ENCODE assay signal across 26 mouse cellular contexts in genomic region chr5:101832042-101832441, GRCm38 (mm10).
DNase-seq lines count a peak whose midpoint lies in the region; TF ChIP-seq lines count a peak whose summit lies in the region.
"Had no signal": no experiment of that assay in that cellular context is flagged by ENCODE, and none has a peak within 500 bp of the region (broad histone marks: within the 10 kb centered on the region; RNA-seq: fewer than 3 reads in every experiment).

No protein-coding gene starts in this region.

- H3K27me3 ChIP-seq in cerebellum, adult 2 months (ENCODE audit: control insufficient read depth, insufficient read depth, low read length): no peaks in the 10 kb centered on the region
- H3K27me3 ChIP-seq: forebrain, embryonic 15.5 days; heart, embryonic 12.5 days; heart, embryonic 15.5 days had no signal

- no peak overlapping the region for H3K4me3 ChIP-seq in cerebellum, adult 2 months (replicated peaks; ENCODE audit: insufficient read depth, low read depth, low read length)
- no peak overlapping the region for H3K4me3 ChIP-seq in gastrocnemius, adult 2 months
- H3K4me3 ChIP-seq: embryonic facial prominence, embryonic 10.5 days; embryonic facial prominence, embryonic 13.5 days; erythroblast, embryonic 14.5 days; forebrain, embryonic 12.5 days; forebrain, embryonic 15.5 days; heart, embryonic 12.5 days; heart, embryonic 15.5 days; hindbrain, embryonic 10.5 days had no signal

- H3K4me1 ChIP-seq in cerebellum, adult 2 months (ENCODE audit: control insufficient read depth, insufficient read depth, low read length): peaks cover 23% of the 10 kb centered on the region
- H3K4me1 ChIP-seq: forebrain, embryonic 15.5 days had no signal

- TF ChIP-seq CTCF in cerebellum, adult 2 months (IDR thresholded peaks at IDR 0.05; ENCODE audit: borderline replicate concordance, insufficient read depth, low read depth, low read length): no peak
- TF ChIP-seq CTCF in gastrocnemius, adult 2 months (IDR thresholded peaks at IDR 0.05): no peak

- DNase-seq in cerebellum, adult 11 months: peak; percentile 31
- DNase-seq in cerebellum, postnatal 4 days (ENCODE audit: low spot score in 2 of 2): no peak
- DNase-seq in cerebellum, adult 2 months: peak; percentile 50 to 69
- peak; percentile 57 for DNase-seq in cerebellum, adult 9-11 months
- DNase-seq in liver: no peak
- DNase-seq in layer of hippocampus, postnatal 10 days (ENCODE audit: low spot score in 2 of 2): no peak
- no peak for DNase-seq in gastrocnemius, adult 2 months
- DNase-seq: adrenal gland, adult 2 months; adrenal gland, postnatal 14 days; embryo, embryonic 11 days; gastrocnemius, postnatal 14 days; heart, adult 11 months; heart, postnatal 10 days; heart, postnatal 36 days; kidney, adult 18-20 months; kidney, adult 9 months had no signal

- TF ChIP-seq POLR2A in cerebellum, adult 2 months (IDR thresholded peaks at IDR 0.05; ENCODE audit: borderline replicate concordance, insufficient read depth, low read length): no peak

- no peak overlapping the region; the same call in 1 of the 2 replicates for H3K27ac ChIP-seq in cerebellum, adult 2 months (ENCODE audit: insufficient read depth, low read length)
- no peak overlapping the region for H3K27ac ChIP-seq in gastrocnemius, adult 2 months
- H3K27ac ChIP-seq: embryonic facial prominence, embryonic 10.5 days; embryonic facial prominence, embryonic 13.5 days; forebrain, embryonic 12.5 days; forebrain, embryonic 15.5 days; heart, embryonic 15.5 days; hindbrain, embryonic 10.5 days; hindbrain, embryonic 14.5 days; hindbrain, postnatal 0 days had no signal

- intact Hi-C loops in gastrocnemius, adult 2 months (cut with DNase I): no loop called here

- WGBS in cerebellum, adult 2 months: 27% methylated on average over 6 of the region's 6 CpGs

Comparison
In these comparisons a context has a peak if more than half of its experiments do, and no peak if none do; other contexts are left out.
1. DNase-seq: peak in cerebellum, adult 11 months (single experiment), cerebellum, adult 2 months (2 of 2) and cerebellum, adult 9-11 months (single experiment); none in cerebellum, postnatal 4 days (0 of 2), liver (single experiment), layer of hippocampus, postnatal 10 days (0 of 2) and gastrocnemius, adult 2 months (single experiment).